Mouse (Mus musculus): ENCODE data around the gene Ip6k3. TPM values are rescaled to one million over a fixed set of nuclear protein-coding genes. Genes with fewer than 3 reads are reported as not detected.

The Ip6k3 gene
- polyA plus RNA-seq, 1 experiment: not detected

DNA sequence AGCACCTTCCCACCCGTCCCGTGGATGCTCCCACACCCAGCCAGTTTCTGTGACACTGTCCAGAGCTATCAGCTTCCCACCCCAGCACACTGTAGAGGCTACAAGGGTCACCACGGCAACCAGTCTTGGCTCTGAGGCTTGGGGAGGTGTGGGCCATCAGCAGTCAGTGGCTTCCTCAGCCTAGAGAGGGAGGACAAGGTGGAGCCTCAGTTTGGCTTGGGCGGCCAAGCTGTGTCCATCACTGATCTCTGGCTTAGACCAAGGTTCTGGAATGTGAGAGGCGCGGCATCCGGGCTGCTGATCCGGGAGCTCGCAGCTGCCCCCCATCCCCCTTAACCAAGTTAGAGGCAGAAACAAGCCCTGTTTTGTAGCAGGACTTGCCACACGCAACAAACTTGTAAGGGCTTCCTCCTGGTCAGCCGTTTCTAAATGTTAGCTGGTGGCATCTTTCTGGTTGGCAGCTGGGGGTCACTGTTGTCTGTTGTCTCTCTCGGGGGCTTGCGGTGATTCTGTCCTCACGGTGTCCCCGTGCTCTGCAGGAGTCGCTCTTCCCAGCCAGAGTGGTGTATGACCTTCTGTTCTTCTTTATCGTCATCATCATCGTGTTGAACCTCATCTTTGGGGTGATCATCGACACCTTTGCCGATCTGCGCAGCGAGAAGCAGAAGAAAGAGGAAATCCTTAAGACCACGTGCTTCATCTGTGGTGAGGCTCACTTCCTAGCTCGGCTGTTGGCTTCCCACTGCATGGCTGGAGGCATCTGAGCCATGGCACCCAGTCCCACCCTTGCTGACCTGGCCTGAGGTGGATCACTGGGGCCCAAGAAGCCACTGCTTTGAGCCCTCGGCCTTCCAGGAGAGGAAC lies 48.7 kb downstream of the Ip6k3 start:
- no peaks in the 10 kb centered on the region for H3K4me1 ChIP-seq (ENCODE audit: control insufficient read depth, insufficient read depth, low read length)
- TF ChIP-seq POLR2A (IDR thresholded peaks at IDR 0.05; ENCODE audit: insufficient read depth, low read length): no peak
- no peak for TF ChIP-seq EP300 (IDR thresholded peaks at IDR 0.05; ENCODE audit: insufficient read depth, low read depth, low read length)
- TF ChIP-seq CTCF (IDR thresholded peaks at IDR 0.05; ENCODE audit: low read depth, low read length): no peak
- no peak overlapping the region for H3K4me3 ChIP-seq (ENCODE audit: low read depth, low read length)
- H3K27me3 ChIP-seq (ENCODE audit: control insufficient read depth, insufficient read depth, low read length, poor library complexity, severe bottlenecking): no peaks in the 10 kb centered on the region
- no peak overlapping the region for H3K9ac ChIP-seq (ENCODE audit: low read depth, poor library complexity, severe bottlenecking)
- no peak overlapping the region for H3K27ac ChIP-seq (ENCODE audit: insufficient read depth, low read length)
- peaks cover 5% of the 10 kb centered on the region; the same call in 1 of the 2 replicates for H3K36me3 ChIP-seq (ENCODE audit: control insufficient read depth, insufficient read depth, low read length, poor library complexity, severe bottlenecking)
- H3K9me3 ChIP-seq (replicated peaks; ENCODE audit: control insufficient read depth, insufficient read depth, low read length, poor library complexity, severe bottlenecking): no peaks in the 10 kb centered on the region

DNA sequence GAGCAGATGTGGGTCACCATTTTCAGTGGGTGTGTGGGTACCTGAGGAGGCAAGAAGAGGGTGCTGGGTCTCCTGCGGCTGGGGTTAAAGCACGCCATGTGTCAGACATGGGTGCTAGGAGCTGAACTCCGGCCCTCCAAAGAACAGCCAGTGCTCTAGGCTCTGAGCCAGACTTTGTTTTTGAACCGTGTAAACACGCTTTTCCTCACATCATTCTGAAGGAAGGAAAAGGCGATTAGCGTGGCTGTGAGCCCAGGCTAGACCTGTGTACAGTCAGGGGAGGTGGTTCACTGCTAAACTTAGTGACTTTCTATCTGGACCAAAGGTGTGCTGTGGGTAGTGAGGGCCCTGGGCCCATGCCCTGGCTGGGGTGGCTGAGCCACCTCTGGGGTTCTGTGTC lies 57.5 kb downstream of the Ip6k3 start:
- Histone ChIP-seq H3K4me3 (ENCODE audit: low read depth, low read length) (no peak overlapping the region), H3K36me3 (ENCODE audit: control insufficient read depth, insufficient read depth, low read length, poor library complexity, severe bottlenecking) (peaks cover 4% of the 10 kb centered on the region), H3K27ac (ENCODE audit: insufficient read depth, low read length) (no peak overlapping the region), H3K4me1 (ENCODE audit: control insufficient read depth, insufficient read depth, low read length) (peaks cover 3% of the 10 kb centered on the region), H3K27me3 (ENCODE audit: control insufficient read depth, insufficient read depth, low read length, poor library complexity, severe bottlenecking) (no peaks in the 10 kb centered on the region), H3K9ac (ENCODE audit: low read depth, poor library complexity, severe bottlenecking) (no peak overlapping the region), H3K9me3 (replicated peaks; ENCODE audit: control insufficient read depth, insufficient read depth, low read length, poor library complexity, severe bottlenecking) (no peaks in the 10 kb centered on the region)
- TF ChIP-seq CTCF (IDR thresholded peaks at IDR 0.05; ENCODE audit: low read depth, low read length) (no peak), EP300 (IDR thresholded peaks at IDR 0.05; ENCODE audit: insufficient read depth, low read depth, low read length) (no peak), POLR2A (IDR thresholded peaks at IDR 0.05; ENCODE audit: insufficient read depth, low read length) (no peak)

DNA sequence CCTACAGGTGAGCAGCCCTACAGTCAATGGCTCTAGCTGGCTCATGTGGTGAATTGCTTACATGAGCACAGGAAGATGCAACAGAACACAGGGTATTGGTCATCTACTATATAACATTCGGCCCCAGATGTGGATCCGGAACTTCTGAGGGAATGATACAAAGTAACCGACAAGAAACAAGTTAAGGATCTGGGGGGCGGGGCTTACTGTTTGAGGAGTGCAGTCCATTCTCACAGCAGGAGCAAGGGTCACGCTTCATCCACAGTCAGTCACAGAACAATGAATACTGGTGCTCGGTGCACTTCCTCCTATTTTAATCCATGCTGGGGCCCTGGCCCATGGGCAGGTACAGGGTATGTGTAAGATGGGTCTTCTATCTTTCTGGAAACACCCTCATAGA lies 59.7 kb downstream of the Ip6k3 start:
- no peak for TF ChIP-seq POLR2A (IDR thresholded peaks at IDR 0.05; ENCODE audit: insufficient read depth, low read length)
- TF ChIP-seq EP300 (IDR thresholded peaks at IDR 0.05; ENCODE audit: insufficient read depth, low read depth, low read length): no peak
- no peak for TF ChIP-seq CTCF (IDR thresholded peaks at IDR 0.05; ENCODE audit: low read depth, low read length)
- Histone ChIP-seq H3K4me1 (ENCODE audit: control insufficient read depth, insufficient read depth, low read length) (peaks cover 3% of the 10 kb centered on the region), H3K4me3 (ENCODE audit: low read depth, low read length) (no peak overlapping the region), H3K27me3 (ENCODE audit: control insufficient read depth, insufficient read depth, low read length, poor library complexity, severe bottlenecking) (no peaks in the 10 kb centered on the region), H3K27ac (ENCODE audit: insufficient read depth, low read length) (no peak overlapping the region), H3K9ac (ENCODE audit: low read depth, poor library complexity, severe bottlenecking) (no peak overlapping the region), H3K36me3 (ENCODE audit: control insufficient read depth, insufficient read depth, low read length, poor library complexity, severe bottlenecking) (peaks cover 4% of the 10 kb centered on the region), H3K9me3 (replicated peaks; ENCODE audit: control insufficient read depth, insufficient read depth, low read length, poor library complexity, severe bottlenecking) (no peaks in the 10 kb centered on the region)

DNA sequence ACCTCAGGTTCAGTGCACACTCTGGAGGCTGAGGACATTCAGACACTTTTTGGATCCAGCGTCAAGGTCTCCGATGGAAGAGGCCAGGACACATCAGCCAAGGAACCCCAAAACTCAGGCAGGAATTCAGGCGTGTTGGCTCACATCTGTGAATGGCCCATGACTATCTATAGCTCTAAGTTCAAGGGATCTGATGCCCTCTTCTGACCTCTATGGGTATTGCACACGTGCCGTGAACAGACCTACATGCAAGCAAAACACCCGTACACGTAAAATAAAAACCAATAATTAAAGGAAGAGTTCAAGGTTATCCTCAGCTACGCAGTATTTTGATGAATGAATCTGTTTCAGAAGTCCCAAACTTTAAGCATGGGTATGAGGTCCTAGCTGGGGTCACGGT lies 60.9 kb downstream of the Ip6k3 start:
- TF ChIP-seq CTCF (IDR thresholded peaks at IDR 0.05; ENCODE audit: low read depth, low read length) (peak; percentile 11), EP300 (IDR thresholded peaks at IDR 0.05; ENCODE audit: insufficient read depth, low read depth, low read length) (no peak)
- no peak overlapping the region for H3K27ac ChIP-seq (ENCODE audit: insufficient read depth, low read length)
- peaks cover 3% of the 10 kb centered on the region for H3K4me1 ChIP-seq (ENCODE audit: control insufficient read depth, insufficient read depth, low read length)
- H3K9me3 ChIP-seq (replicated peaks; ENCODE audit: control insufficient read depth, insufficient read depth, low read length, poor library complexity, severe bottlenecking): no peaks in the 10 kb centered on the region
- no peak overlapping the region for H3K9ac ChIP-seq (ENCODE audit: low read depth, poor library complexity, severe bottlenecking)
- H3K4me3 ChIP-seq (ENCODE audit: low read depth, low read length): no peak overlapping the region
- no peaks in the 10 kb centered on the region for H3K27me3 ChIP-seq (ENCODE audit: control insufficient read depth, insufficient read depth, low read length, poor library complexity, severe bottlenecking)
- peaks cover 4% of the 10 kb centered on the region for H3K36me3 ChIP-seq (ENCODE audit: control insufficient read depth, insufficient read depth, low read length, poor library complexity, severe bottlenecking)

DNA sequence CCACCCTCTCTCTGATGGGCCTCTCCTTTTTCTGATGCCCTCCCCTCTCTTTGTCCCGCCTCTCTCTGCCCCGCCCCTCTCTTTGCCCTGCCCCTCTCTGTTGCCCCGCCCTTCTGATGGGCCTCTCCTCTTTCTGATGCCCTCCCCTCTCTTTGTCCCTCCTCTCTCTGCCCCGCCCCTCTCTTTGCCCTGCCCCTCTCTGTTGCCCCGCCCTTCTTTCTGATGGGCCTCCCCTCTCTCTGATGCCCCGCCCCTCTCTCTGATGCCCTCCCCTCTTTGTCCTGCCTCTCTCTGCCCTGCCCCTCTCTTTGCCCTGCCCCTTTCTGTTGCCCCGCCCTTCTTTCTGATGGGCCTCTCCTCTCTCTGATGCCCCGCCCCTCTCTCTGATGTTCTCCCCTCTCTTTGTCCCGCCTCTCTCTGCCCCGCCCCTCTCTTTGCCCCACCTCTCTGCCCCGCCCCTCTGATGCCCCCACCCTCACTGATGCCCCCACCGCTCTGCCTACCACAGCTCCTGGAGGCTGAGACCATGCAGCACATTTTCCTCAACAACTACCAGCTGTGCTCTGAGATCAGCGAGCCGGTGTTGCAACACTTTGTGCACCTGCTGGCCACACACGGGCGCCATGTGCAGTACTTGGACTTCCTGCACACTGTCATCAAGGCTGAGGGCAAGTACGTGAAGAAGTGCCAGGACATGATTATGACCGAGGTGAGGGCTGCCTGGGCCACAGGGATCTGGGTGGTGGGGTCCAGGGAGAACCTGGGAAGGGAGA lies 61.7 kb downstream of the Ip6k3 start:
- H3K4me3 ChIP-seq (ENCODE audit: low read depth, low read length): no peak overlapping the region
- H3K27me3 ChIP-seq (ENCODE audit: control insufficient read depth, insufficient read depth, low read length, poor library complexity, severe bottlenecking): no peaks in the 10 kb centered on the region
- H3K4me1 ChIP-seq (ENCODE audit: control insufficient read depth, insufficient read depth, low read length): peaks cover 3% of the 10 kb centered on the region
- no peak overlapping the region for H3K27ac ChIP-seq (ENCODE audit: insufficient read depth, low read length)
- TF ChIP-seq CTCF (IDR thresholded peaks at IDR 0.05; ENCODE audit: low read depth, low read length) (no peak), POLR2A (IDR thresholded peaks at IDR 0.05; ENCODE audit: insufficient read depth, low read length) (no peak), EP300 (IDR thresholded peaks at IDR 0.05; ENCODE audit: insufficient read depth, low read depth, low read length) (no peak)
- H3K36me3 ChIP-seq (ENCODE audit: control insufficient read depth, insufficient read depth, low read length, poor library complexity, severe bottlenecking): peaks cover 4% of the 10 kb centered on the region
- no peaks in the 10 kb centered on the region for H3K9me3 ChIP-seq (replicated peaks; ENCODE audit: control insufficient read depth, insufficient read depth, low read length, poor library complexity, severe bottlenecking)
- H3K9ac ChIP-seq (ENCODE audit: low read depth, poor library complexity, severe bottlenecking): no peak overlapping the region

DNA sequence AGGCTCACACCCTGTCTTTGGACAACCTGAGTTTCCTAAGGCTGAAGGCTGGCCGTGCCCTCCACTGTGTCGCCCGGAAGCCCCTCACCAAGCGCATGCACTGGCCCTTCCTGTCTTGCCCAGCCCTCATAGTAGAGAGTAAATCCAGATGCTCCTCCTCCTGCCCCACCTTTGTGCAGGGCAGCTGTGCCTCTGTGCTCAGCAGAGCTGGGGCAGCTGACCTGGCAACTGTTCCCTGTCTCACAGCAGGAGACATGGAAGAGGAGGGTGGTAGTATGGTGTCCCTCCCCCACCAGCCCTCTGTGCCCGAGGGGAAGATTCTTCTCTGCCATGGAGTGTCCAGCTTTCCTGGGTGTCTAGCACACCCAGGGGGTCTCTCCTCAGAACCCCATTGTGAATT lies 65.9 kb downstream of the Ip6k3 start:
- TF ChIP-seq EP300 (IDR thresholded peaks at IDR 0.05; ENCODE audit: insufficient read depth, low read depth, low read length): no peak
- TF ChIP-seq POLR2A (IDR thresholded peaks at IDR 0.05; ENCODE audit: insufficient read depth, low read length): no peak
- TF ChIP-seq CTCF (IDR thresholded peaks at IDR 0.05; ENCODE audit: low read depth, low read length): no peak
- H3K4me3 ChIP-seq (ENCODE audit: low read depth, low read length): no peak overlapping the region
- H3K27me3 ChIP-seq (ENCODE audit: control insufficient read depth, insufficient read depth, low read length, poor library complexity, severe bottlenecking): no peaks in the 10 kb centered on the region
- H3K4me1 ChIP-seq (ENCODE audit: control insufficient read depth, insufficient read depth, low read length): peaks cover 6% of the 10 kb centered on the region
- H3K27ac ChIP-seq (ENCODE audit: insufficient read depth, low read length): no peak overlapping the region
- no peak overlapping the region for H3K9ac ChIP-seq (ENCODE audit: low read depth, poor library complexity, severe bottlenecking)
- no peaks in the 10 kb centered on the region for H3K36me3 ChIP-seq (ENCODE audit: control insufficient read depth, insufficient read depth, low read length, poor library complexity, severe bottlenecking)
- H3K9me3 ChIP-seq (replicated peaks; ENCODE audit: control insufficient read depth, insufficient read depth, low read length, poor library complexity, severe bottlenecking): no peaks in the 10 kb centered on the region
